Mouse (Mus musculus): ENCODE results near the gene Itga1. TPM values are rescaled to one million over a fixed set of nuclear protein-coding genes. Genes with fewer than 3 reads are reported as not detected.

The Itga1 gene
- total RNA-seq, 2 experiments from 2014 or later = 29.8 to 39.3 TPM

- DNase-seq = peak; percentile 28
These were observed 114.6 kb downstream of the Itga1 start for GRCm38 (mm10) chr13:114987161-114987560.

GRCm38 (mm10) chr13:114984658-114985057, 117.1 kb downstream of the Itga1 start:
- DNase-seq = no peak

- DNase-seq = no peak
These were observed 118.6 kb downstream of the Itga1 start for GRCm38 (mm10) chr13:114983116-114983515.

GRCm38 (mm10) chr13:114980831-114981419, 120.8 kb downstream of the Itga1 start:
- DNase-seq = no peak

GRCm38 (mm10) chr13:114974484-114975042, 127.2 kb downstream of the Itga1 start:
- no peak for DNase-seq

GRCm38 (mm10) chr13:114971905-114972304, 129.9 kb downstream of the Itga1 start:
- DNase-seq = no peak

- peak; percentile 72 for DNase-seq
These were observed 137.5 kb downstream of the Itga1 start for GRCm38 (mm10) chr13:114964233-114964632.

- DNase-seq = no peak
These were observed 147.2 kb downstream of the Itga1 start for GRCm38 (mm10) chr13:114954516-114954915.

GRCm38 (mm10) chr13:114933541-114933940, 168.2 kb downstream of the Itga1 start:
- no peak for DNase-seq

GRCm38 (mm10) chr13:114931775-114932294, 169.9 kb downstream of the Itga1 start, which contains the start of gene Itga2:
TSS of gene Itga2 (minus strand) at chr13:114932100.
- DNase-seq = peak; percentile 70

- DNase-seq = peak; percentile 16
These were observed 170.6 kb downstream of the Itga1 start for GRCm38 (mm10) chr13:114930996-114931649.

GRCm38 (mm10) chr13:114924785-114925184, 177.0 kb downstream of the Itga1 start:
- no peak for DNase-seq

GRCm38 (mm10) chr13:114923331-114923730, 178.4 kb downstream of the Itga1 start:
- no peak for DNase-seq

- no peak for DNase-seq
These were observed 186.0 kb downstream of the Itga1 start for GRCm38 (mm10) chr13:114915767-114916166.

GRCm38 (mm10) chr13:114914963-114915362, 186.8 kb downstream of the Itga1 start:
- no peak for DNase-seq

- DNase-seq = no peak
These were observed 187.2 kb downstream of the Itga1 start for GRCm38 (mm10) chr13:114914559-114914958.

GRCm38 (mm10) chr13:114910629-114911028, 191.1 kb downstream of the Itga1 start:
- no peak for DNase-seq

GRCm38 (mm10) chr13:114909514-114909913, 192.2 kb downstream of the Itga1 start:
- DNase-seq = no peak

GRCm38 (mm10) chr13:114907876-114908275, 193.9 kb downstream of the Itga1 start:
- no peak for DNase-seq

Data from gastrocnemius, postnatal 10 days (tissue).